Mouse (Mus musculus) heart, postnatal 0 days (tissue): ENCODE measurements around the gene Stab2. TPM values are rescaled to one million over a fixed set of nuclear protein-coding genes. Genes with fewer than 3 reads are reported as not detected.
A peak's percentile ranks its signal among the peaks of the same experiment; 100 is the strongest.

Experiments
- ATAC-seq: fragments of 200-750 bp; cut with Nextera tagmentation; 2 replicates; pipeline ENCODE4 v1.8.0; 2017; ENCODE audit warnings: low read depth, moderate number of reproducible peaks, moderate library complexity; ENCODE audit not compliant: insufficient read depth
- DNase-seq: peaks from one replicate; pipeline ENCODE4 v3.0.0-alpha.2; 2016; ENCODE audit warnings: low spot score
- H3K27ac ChIP-seq: fragments of 300-500 bp; sonication (generic); 2 replicates; pipeline ENCODE4 v1.5.1; 2014; ENCODE audit warnings: low read depth, mild to moderate bottlenecking
- H3K27me3 ChIP-seq: fragments of 300-500 bp; sonication (generic); 2 replicates; pipeline ENCODE4 v1.6.1; 2014; ENCODE audit warnings: low read length, mixed read lengths; ENCODE audit not compliant: control insufficient read depth, insufficient read depth
- H3K36me3 ChIP-seq: fragments of 300-500 bp; sonication (generic); replicated peaks from 2 replicates; pipeline ENCODE4 v1.6.1; 2014; ENCODE audit warnings: low read length, mixed read lengths; ENCODE audit not compliant: control insufficient read depth, insufficient read depth
- H3K4me1 ChIP-seq: fragments of 300-500 bp; sonication (generic); 2 replicates; pipeline ENCODE4 v1.6.1; 2014; ENCODE audit warnings: antibody characterized with exemption; ENCODE audit not compliant: control insufficient read depth, insufficient read depth
- H3K4me2 ChIP-seq: fragments of 300-500 bp; sonication (generic); 2 replicates; pipeline ENCODE4 v1.6.1; 2014; ENCODE audit warnings: low read depth, mild to moderate bottlenecking, low read length, moderate library complexity
- H3K4me3 ChIP-seq: fragments of 300-500 bp; sonication (generic); 2 replicates; pipeline ENCODE4 v1.5.1; 2014; ENCODE audit warnings: low read depth, low read length
- H3K9ac ChIP-seq: fragments of 300-500 bp; sonication (generic); replicated peaks from 2 replicates; pipeline ENCODE4 v1.6.1; 2014; ENCODE audit warnings: low read depth, low read length, mixed read lengths
- H3K9me3 ChIP-seq: fragments of 300-500 bp; sonication (generic); replicated peaks from 2 replicates; pipeline ENCODE4 v1.6.1; 2016; ENCODE audit warnings: low read length; ENCODE audit not compliant: control insufficient read depth
- CTCF ChIP-seq: IDR thresholded peaks from 2 replicates; pipeline ENCODE4 v1.5.1; 2016; ENCODE audit warnings: antibody characterized with exemption, control low read depth, low read depth
- EP300 ChIP-seq: IDR thresholded peaks from 2 replicates; pipeline ENCODE4 v1.6.1; 2016; ENCODE audit warnings: antibody characterized with exemption, low read depth
- WGBS: fragments of 180-500 bp; shearing (Covaris S2); extraction: QIAGEN DNeasy Blood & Tissue Kit; methylation state at CpG from one replicate; pipeline ENCODE4 v1.1.7; 2014; 5-methylcytosine and 5-hydroxymethylcytosine counted together
- polyA plus RNA-seq: library from polyadenylated mRNA; unstranded; fragments of >200 nt; fragmentation: Nextera tagmentation; extraction: Ambion mirVana; gene quantifications from 2 replicates; pipeline ENCODE4 v1.2.1, GENCODE M21; 2015
- total RNA-seq: library from RNA; depleted of rRNA; stranded (reverse); fragments of >200 nt; gene quantifications from 2 replicates; pipeline ENCODE4 v1.2.3, GENCODE M21; 2014; ENCODE audit warnings: low replicate concordance

Stab2 gene
- total and polyA plus RNA-seq, 2 experiments from 2014 or later, result 0.22 to 3.9 TPM

DNA sequence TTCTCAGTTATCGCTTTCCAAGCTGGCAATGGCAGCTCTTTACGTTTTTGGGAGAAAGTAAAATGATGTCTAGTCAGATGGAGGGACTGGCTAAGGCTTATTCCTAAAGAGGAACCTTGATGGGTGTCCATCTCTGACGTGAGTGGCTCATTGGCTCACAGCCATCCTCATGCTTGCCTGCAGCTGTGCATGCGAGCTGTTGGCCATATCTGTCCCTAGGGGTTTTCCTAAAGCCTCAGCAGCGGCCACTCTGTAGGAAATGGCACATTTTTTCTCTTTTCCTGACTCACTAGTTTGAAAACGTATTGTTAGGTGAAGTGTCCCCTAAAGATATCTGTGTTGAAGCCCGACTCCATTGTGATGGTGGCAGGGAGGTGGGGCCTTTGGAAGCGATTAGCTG, 18.0 kb downstream of the Stab2 start:
- DNase-seq (peak; percentile 11), ATAC-seq (no peak)
- Histone ChIP-seq H3K4me3 (no peak overlapping the region), H3K9ac (no peak overlapping the region), H3K27me3 (no peaks in the 10 kb centered on the region), H3K4me1 (0 out of 2 replicates have a peak, but pooled peaks cover 6% of the 10 kb centered on the region), H3K9me3 (no peaks in the 10 kb centered on the region), H3K36me3 (no peaks in the 10 kb centered on the region), H3K27ac (no peak overlapping the region), H3K4me2 (no peak overlapping the region)
- WGBS, result 42% methylated on average over 8 of the region's 8 CpGs
- TF ChIP-seq EP300 (no peak), CTCF (no peak)

DNA sequence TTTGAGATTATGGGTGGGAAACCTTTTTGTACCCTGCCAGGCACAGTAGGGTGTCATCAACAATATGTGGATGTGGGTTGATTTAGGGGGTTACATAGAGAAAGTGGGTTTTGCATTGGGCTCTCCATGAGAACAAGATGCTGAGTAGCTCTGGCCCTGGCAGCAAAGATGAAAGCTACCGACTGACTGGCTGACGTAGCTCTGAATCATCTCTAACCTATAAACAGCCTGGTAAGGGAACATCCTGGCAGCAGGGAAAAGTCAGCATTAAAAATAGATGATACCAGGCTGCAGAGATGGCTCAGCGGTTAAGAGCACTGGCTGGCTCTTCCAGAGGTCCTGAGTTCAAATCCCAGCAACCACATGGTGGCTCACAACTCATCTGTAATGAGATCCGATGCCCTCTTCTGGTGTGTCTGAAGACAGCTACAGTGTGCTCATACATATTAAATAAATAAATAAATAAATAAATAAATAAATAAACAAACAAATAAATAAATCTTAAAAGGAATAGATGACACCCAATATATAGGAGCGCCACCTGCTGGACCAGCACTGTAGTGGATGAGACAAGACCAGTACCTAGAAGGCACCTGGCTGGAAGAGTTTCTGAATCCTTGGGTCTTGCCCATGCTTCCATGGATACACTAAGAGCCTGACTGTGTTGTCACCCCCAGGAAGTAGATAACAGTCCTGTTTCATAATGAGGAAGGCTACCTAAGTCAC, 31.7 kb downstream of the Stab2 start:
- no peak overlapping the region for H3K27ac ChIP-seq
- no peaks in the 10 kb centered on the region; the same call in none of the 2 replicates for H3K4me1 ChIP-seq
- ATAC-seq (no peak), DNase-seq (no peak)
- H3K27me3 ChIP-seq, result no peaks in the 10 kb centered on the region
- no peaks in the 10 kb centered on the region for H3K36me3 ChIP-seq
- no peak overlapping the region for H3K9ac ChIP-seq
- no peak overlapping the region for H3K4me3 ChIP-seq
- TF ChIP-seq CTCF (peak; percentile 25; the same call in 1 of the 2 replicates), EP300 (no peak)
- H3K4me2 ChIP-seq, result no peak overlapping the region
- no peaks in the 10 kb centered on the region for H3K9me3 ChIP-seq
- 83% methylated on average over 5 of the region's 5 CpGs for WGBS

DNA sequence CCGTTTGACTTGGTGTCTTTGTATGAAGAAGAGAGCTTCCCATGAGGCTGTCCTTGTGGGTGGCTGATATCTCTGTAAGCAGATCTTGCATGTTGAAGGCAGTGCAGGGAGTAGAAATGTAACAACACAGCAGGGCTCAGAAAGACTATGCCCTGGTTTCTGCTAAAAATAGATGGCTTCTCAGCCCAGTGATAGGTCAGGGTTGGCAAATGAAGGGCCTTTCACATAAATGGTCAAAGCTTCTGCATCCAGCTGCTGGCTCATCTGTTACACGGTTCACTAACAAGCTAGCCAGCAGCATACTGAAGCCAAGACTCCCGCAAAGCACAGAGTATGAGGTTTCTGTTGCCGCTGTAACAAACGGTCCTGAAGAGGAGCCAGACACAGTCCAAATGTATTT, 34.5 kb downstream of the Stab2 start:
- 51% methylated on average over 5 of the region's 5 CpGs for WGBS
- peak; percentile 45; the same call in 1 of the 2 replicates for ATAC-seq
- TF ChIP-seq EP300 (no peak), CTCF (no peak)

DNA sequence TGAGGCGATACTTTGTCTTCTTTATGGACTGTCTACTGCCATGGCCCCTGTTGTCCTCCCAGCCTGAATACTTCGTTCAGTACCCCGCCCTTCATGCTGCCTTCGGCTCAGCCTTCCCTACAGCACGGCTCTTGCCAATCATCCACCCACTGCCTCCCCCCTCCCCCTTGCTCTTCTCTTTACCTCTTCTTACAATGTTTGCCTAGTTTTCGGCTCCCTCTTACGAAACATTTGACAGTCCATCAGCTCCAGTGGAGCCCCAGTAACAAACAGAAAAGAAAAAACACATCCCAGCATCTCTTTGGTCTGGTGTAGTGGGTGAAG, 35.4 kb downstream of the Stab2 start:
- DNase-seq (no peak), ATAC-seq (no peak)
- Histone ChIP-seq H3K9ac (no peak overlapping the region), H3K27ac (no peak overlapping the region), H3K4me3 (peak overlapping the region; percentile 24), H3K36me3 (no peaks in the 10 kb centered on the region), H3K9me3 (no peaks in the 10 kb centered on the region), H3K4me1 (no peaks in the 10 kb centered on the region; the same call in none of the 2 replicates), H3K4me2 (peak overlapping the region; percentile 54), H3K27me3 (0 out of 2 replicates have a peak, but pooled peaks cover 4% of the 10 kb centered on the region)
- TF ChIP-seq CTCF, result no peak
- TF ChIP-seq EP300, result no peak
- 43% methylated on average over 7 of the region's 7 CpGs for WGBS

More for the DNA sequence above, 34.5 kb downstream of the Stab2 start:
- Histone ChIP-seq H3K9ac (no peak overlapping the region), H3K9me3 (no peaks in the 10 kb centered on the region), H3K27me3 (0 out of 2 replicates have a peak, but pooled peaks cover 4% of the 10 kb centered on the region), H3K4me1 (no peaks in the 10 kb centered on the region; the same call in none of the 2 replicates), H3K36me3 (no peaks in the 10 kb centered on the region), H3K4me2 (no peak overlapping the region), H3K27ac (no peak overlapping the region), H3K4me3 (no peak overlapping the region)
- DNase-seq, result no peak

DNA sequence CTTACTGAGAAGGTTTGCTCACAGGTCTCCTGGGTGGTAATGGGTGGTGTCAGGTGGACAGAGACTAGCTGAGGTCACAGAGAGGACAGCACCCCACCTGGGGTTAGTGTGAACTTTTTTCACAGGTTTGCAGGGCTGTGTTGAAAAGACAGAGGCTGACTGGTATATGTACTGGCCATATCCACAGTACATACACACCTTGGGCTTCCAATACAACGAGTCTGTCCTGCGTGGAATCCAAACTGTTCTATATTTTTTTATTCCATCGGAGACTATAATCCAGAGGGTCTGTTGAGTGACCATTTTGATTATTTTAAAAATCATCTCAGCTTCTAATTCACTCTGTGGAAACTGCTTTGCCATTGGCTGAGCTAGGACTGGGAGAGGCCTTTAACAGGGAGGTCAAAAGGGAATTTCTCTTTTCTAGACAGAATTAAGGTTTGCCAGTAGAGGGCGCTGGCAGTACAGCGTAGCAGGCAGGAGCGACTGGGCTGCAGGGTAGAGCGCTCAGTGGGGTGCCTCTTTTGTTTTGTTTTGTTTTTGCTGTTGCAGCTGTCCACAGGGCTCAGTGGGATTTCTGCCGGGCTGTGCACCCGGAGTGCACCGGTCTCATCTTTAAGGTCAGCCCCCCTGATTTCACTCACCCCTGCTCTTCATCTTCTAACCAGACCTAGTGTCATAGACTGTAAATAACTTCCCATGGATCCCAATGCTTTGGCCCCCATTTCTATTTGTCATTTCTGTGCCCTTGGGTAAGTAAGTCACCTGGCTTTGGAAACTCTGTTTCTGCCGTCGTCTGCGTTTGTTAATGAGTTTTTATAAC, 35.9 kb downstream of the Stab2 start:
- WGBS, result 26% methylated on average over 13 of the region's 13 CpGs
- Histone ChIP-seq H3K4me3 (peak overlapping the region; percentile 24), H3K27me3 (0 out of 2 replicates have a peak, but pooled peaks cover 4% of the 10 kb centered on the region), H3K9me3 (no peaks in the 10 kb centered on the region), H3K36me3 (no peaks in the 10 kb centered on the region), H3K9ac (no peak overlapping the region), H3K27ac (no peak overlapping the region), H3K4me1 (no peaks in the 10 kb centered on the region; the same call in none of the 2 replicates), H3K4me2 (peak overlapping the region; percentile 54)
- DNase-seq (peak; percentile 65), ATAC-seq (peak; percentile 59; the same call in 1 of the 2 replicates)
- TF ChIP-seq EP300 (no peak), CTCF (peak; percentile 81)
